10 mouse cellular contexts compared by ENCODE assay signal in genomic region chr14:59604002-59604645, GRCm38 (mm10). TPM values are rescaled to one million over a fixed set of nuclear protein-coding genes. Genes with fewer than 3 reads are reported as not detected.
A peak's percentile ranks its signal among the peaks of the same experiment; 100 is the strongest.
DNase-seq lines count a peak whose midpoint lies in the region; ATAC-seq and TF ChIP-seq lines count a peak whose summit lies in the region.
"Had no signal": no experiment of that assay in that cellular context is flagged by ENCODE, and none has a peak within 500 bp of the region (broad histone marks: within the 10 kb centered on the region; RNA-seq: fewer than 3 reads in every experiment).

No protein-coding gene starts in this region.

- peak; percentile 77 for TF ChIP-seq CTCF in intestine, postnatal 0 days (IDR thresholded peaks at IDR 0.05; ENCODE audit: low read depth)
- TF ChIP-seq CTCF in cortical plate, adult 2 months (IDR thresholded peaks at IDR 0.05; ENCODE audit: extremely low read depth, insufficient read depth, low read length): peak; percentile 25; the same call in 1 of the 2 replicates

- H3K27me3 ChIP-seq in intestine, postnatal 0 days (replicated peaks; ENCODE audit: control insufficient read depth, insufficient read depth, low read length): no peaks in the 10 kb centered on the region
- H3K27me3 ChIP-seq in intestine, embryonic 16.5 days (replicated peaks; ENCODE audit: control insufficient read depth, insufficient read depth, low read length): no peaks in the 10 kb centered on the region
- H3K27me3 ChIP-seq in forebrain, embryonic 16.5 days (replicated peaks; ENCODE audit: control insufficient read depth, insufficient read depth, low read length): 0 out of 2 replicates have a peak, but pooled peaks cover 8% of the 10 kb centered on the region
- H3K27me3 ChIP-seq: stomach, embryonic 15.5 days had no signal

- TF ChIP-seq POLR2A in cortical plate, adult 2 months (IDR thresholded peaks at IDR 0.05; ENCODE audit: extremely low read depth, insufficient read depth, low read length): no peak

- ATAC-seq in intestine, postnatal 0 days: no peak
- no peak for ATAC-seq in intestine, embryonic 16.5 days
- no peak for ATAC-seq in forebrain, embryonic 16.5 days

- no peak overlapping the region for H3K9ac ChIP-seq in intestine, postnatal 0 days (ENCODE audit: low read depth, low read length)
- H3K9ac ChIP-seq in intestine, embryonic 16.5 days (ENCODE audit: low read depth, low read length): no peak overlapping the region
- no peak overlapping the region for H3K9ac ChIP-seq in forebrain, embryonic 16.5 days (replicated peaks; ENCODE audit: low read depth, low read length)
- H3K9ac ChIP-seq: stomach, embryonic 15.5 days had no signal

- WGBS in intestine, postnatal 0 days: 63% methylated on average over 5 of the region's 5 CpGs
- 70% methylated on average over 5 of the region's 5 CpGs for WGBS in intestine, embryonic 16.5 days
- WGBS in forebrain, embryonic 16.5 days: 78% methylated on average over 5 of the region's 5 CpGs

- H3K4me3 ChIP-seq in intestine, postnatal 0 days (ENCODE audit: low read depth, low read length): no peak overlapping the region
- H3K4me3 ChIP-seq in intestine, embryonic 16.5 days (ENCODE audit: low read length): no peak overlapping the region
- no peak overlapping the region for H3K4me3 ChIP-seq in cortical plate, adult 2 months (ENCODE audit: insufficient read depth, low read length)
- no peak overlapping the region for H3K4me3 ChIP-seq in forebrain, embryonic 16.5 days (replicated peaks; ENCODE audit: low read length)
- H3K4me3 ChIP-seq: stomach, embryonic 15.5 days had no signal

- no peak overlapping the region for H3K4me2 ChIP-seq in intestine, postnatal 0 days (replicated peaks; ENCODE audit: low read depth)
- no peak overlapping the region for H3K4me2 ChIP-seq in intestine, embryonic 16.5 days (ENCODE audit: low read depth, low read length)
- no peak overlapping the region for H3K4me2 ChIP-seq in forebrain, embryonic 16.5 days (ENCODE audit: low read length)
- H3K4me2 ChIP-seq: stomach, embryonic 15.5 days had no signal

- no peaks in the 10 kb centered on the region for H3K4me1 ChIP-seq in intestine, postnatal 0 days (replicated peaks; ENCODE audit: control insufficient read depth, insufficient read depth, low read length)
- no peaks in the 10 kb centered on the region for H3K4me1 ChIP-seq in intestine, embryonic 16.5 days (ENCODE audit: control insufficient read depth, insufficient read depth, low read length)
- H3K4me1 ChIP-seq in cortical plate, adult 2 months (ENCODE audit: control insufficient read depth, insufficient read depth, low read length): no peaks in the 10 kb centered on the region
- no peaks in the 10 kb centered on the region for H3K4me1 ChIP-seq in forebrain, embryonic 16.5 days (replicated peaks; ENCODE audit: control insufficient read depth, insufficient read depth, low read length)
- H3K4me1 ChIP-seq: stomach, embryonic 15.5 days had no signal

- DNase-seq in thymus, postnatal 0 days (ENCODE audit: low spot score): peak; percentile 45
- no peak for DNase-seq in thymus, adult 18-20 months
- DNase-seq in lung, postnatal 14 days: peak; percentile 33
- no peak for DNase-seq in T-cell, adult 2 months (ENCODE audit: low spot score)

- no peaks in the 10 kb centered on the region for H3K36me3 ChIP-seq in intestine, postnatal 0 days (ENCODE audit: control insufficient read depth, insufficient read depth)
- no peaks in the 10 kb centered on the region for H3K36me3 ChIP-seq in intestine, embryonic 16.5 days (ENCODE audit: control insufficient read depth, insufficient read depth, low read length)
- no peaks in the 10 kb centered on the region for H3K36me3 ChIP-seq in forebrain, embryonic 16.5 days (ENCODE audit: control insufficient read depth, insufficient read depth)
- H3K36me3 ChIP-seq: stomach, embryonic 15.5 days had no signal

- H3K27ac ChIP-seq in intestine, postnatal 0 days (ENCODE audit: low read depth, low read length): no peak overlapping the region
- no peak overlapping the region for H3K27ac ChIP-seq in intestine, embryonic 16.5 days (ENCODE audit: low read length)
- no peak overlapping the region for H3K27ac ChIP-seq in cortical plate, adult 2 months (ENCODE audit: insufficient read depth, low read length)
- H3K27ac ChIP-seq in forebrain, embryonic 16.5 days (ENCODE audit: low read length): no peak overlapping the region
- H3K27ac ChIP-seq: macrophage; stomach, embryonic 15.5 days had no signal

- H3K9me3 ChIP-seq in intestine, postnatal 0 days (ENCODE audit: control insufficient read depth): no peaks in the 10 kb centered on the region
- no peaks in the 10 kb centered on the region for H3K9me3 ChIP-seq in intestine, embryonic 16.5 days (ENCODE audit: control insufficient read depth, low read length)
- no peaks in the 10 kb centered on the region for H3K9me3 ChIP-seq in forebrain, embryonic 16.5 days (ENCODE audit: control insufficient read depth, low read length)
- H3K9me3 ChIP-seq: stomach, embryonic 15.5 days had no signal

RNA-seq across cellular contexts. Expression of gene Cdadc1, which starts 6.4 kb away (rescaled TPM):
- polyA plus RNA-seq in intestine, postnatal 0 days (2015; fragmentation: Nextera tagmentation; extraction: Ambion mirVana): 22.3 and 24.3 TPM in 2 replicates
- 30.4 and 32.3 TPM in 2 replicates for polyA plus RNA-seq in intestine, embryonic 16.5 days (2015; fragmentation: Nextera tagmentation; extraction: Ambion mirVana)
- polyA plus RNA-seq in thymus, postnatal 0 days (2015; fragmentation: Nextera tagmentation; extraction: Ambion mirVana): 39.7 and 40.3 TPM in 2 replicates
- polyA plus RNA-seq in cortical plate, adult 2 months (2012; rRNA removed): 29.8 and 30.7 TPM in 2 replicates
- 36.8 and 38.5 TPM in 2 replicates for polyA plus RNA-seq in forebrain, embryonic 16.5 days (2015; fragmentation: Nextera tagmentation; extraction: Ambion mirVana)

RNA-seq across cellular contexts. Expression of gene Shisa2, which starts 21.0 kb away (rescaled TPM):
- 4.6 and 4.8 TPM in 2 replicates for polyA plus RNA-seq in intestine, postnatal 0 days (2015; fragmentation: Nextera tagmentation; extraction: Ambion mirVana)
- 5.9 TPM in 2 replicates for polyA plus RNA-seq in intestine, embryonic 16.5 days (2015; fragmentation: Nextera tagmentation; extraction: Ambion mirVana)
- polyA plus RNA-seq in thymus, postnatal 0 days (2015; fragmentation: Nextera tagmentation; extraction: Ambion mirVana): 23.7 and 24.9 TPM in 2 replicates
- 1.9 and 2.4 TPM in 2 replicates for polyA plus RNA-seq in cortical plate, adult 2 months (2012; rRNA removed)
- 11.4 and 14.2 TPM in 2 replicates for polyA plus RNA-seq in forebrain, embryonic 16.5 days (2015; fragmentation: Nextera tagmentation; extraction: Ambion mirVana)
- polyA plus RNA-seq: macrophage had no signal

Comparison
In these comparisons a context has a peak if more than half of its experiments do, and no peak if none do; other contexts are left out.
1. DNase-seq: peak in thymus, postnatal 0 days (single experiment) and lung, postnatal 14 days (single experiment); none in thymus, adult 18-20 months (0 of 2) and T-cell, adult 2 months (single experiment).